Mouse (Mus musculus) lung, embryonic 14.5 days (tissue): Measurements from ENCODE around the gene Kcnn3. TPM values are rescaled to one million over a fixed set of nuclear protein-coding genes. Genes with fewer than 3 reads are reported as not detected.

Source experiments
- ATAC-seq: fragments of 200-750 bp; cut with Nextera tagmentation; 2 replicates; pipeline ENCODE4 v1.8.0; 2017; ENCODE audit warnings: mild to moderate bottlenecking, moderate TSS enrichment, moderate library complexity; ENCODE audit not compliant: insufficient read depth
- DNase-seq: peaks from one replicate; pipeline ENCODE4 v3.0.0-alpha.2; 2015
- H3K27ac ChIP-seq: fragments of 300-500 bp; sonication (generic); 2 replicates; pipeline ENCODE4 v1.5.1; 2014; ENCODE audit warnings: low read depth, mild to moderate bottlenecking, moderate library complexity
- H3K27me3 ChIP-seq: fragments of 300-500 bp; sonication (generic); 2 replicates; pipeline ENCODE4 v1.6.1; 2014; ENCODE audit warnings: low read length, control low read depth; ENCODE audit not compliant: insufficient read depth
- H3K36me3 ChIP-seq: fragments of 300-500 bp; sonication (generic); 2 replicates; pipeline ENCODE4 v1.6.1; 2014; ENCODE audit warnings: control low read depth; ENCODE audit not compliant: insufficient read depth
- H3K4me1 ChIP-seq: fragments of 300-500 bp; sonication (generic); 2 replicates; pipeline ENCODE4 v1.6.1; 2014; ENCODE audit warnings: antibody characterized with exemption, control low read depth; ENCODE audit not compliant: insufficient read depth
- H3K4me2 ChIP-seq: fragments of 300-500 bp; sonication (generic); 2 replicates; pipeline ENCODE4 v1.6.1; 2014; ENCODE audit warnings: mild to moderate bottlenecking
- H3K4me3 ChIP-seq: fragments of 300-500 bp; sonication (generic); 2 replicates; pipeline ENCODE4 v1.5.1; 2014; ENCODE audit warnings: low read depth, low read length
- H3K9ac ChIP-seq: fragments of 300-500 bp; sonication (generic); 2 replicates; pipeline ENCODE4 v1.6.1; 2014
- H3K9me3 ChIP-seq: fragments of 300-500 bp; sonication (generic); 2 replicates; pipeline ENCODE4 v1.6.1; 2016; ENCODE audit warnings: low read depth, low read length, control low read depth
- CTCF ChIP-seq: IDR thresholded peaks from 2 replicates; pipeline ENCODE4 v1.5.1; 2016; ENCODE audit warnings: antibody characterized with exemption, low read depth
- WGBS: fragments of 180-500 bp; shearing (Covaris S2); extraction: QIAGEN DNeasy Blood & Tissue Kit; methylation state at CpG from one replicate; pipeline ENCODE4 v1.1.7; 2014; 5-methylcytosine and 5-hydroxymethylcytosine counted together
- polyA plus RNA-seq: library from polyadenylated mRNA; unstranded; fragments of >200 nt; fragmentation: Nextera tagmentation; extraction: Ambion mirVana; gene quantifications from 2 replicates; pipeline ENCODE4 v1.2.1, GENCODE M21; 2014

Kcnn3 gene
- polyA plus RNA-seq, 1 experiment from 2014 or later, result 1.0 TPM

DNA sequence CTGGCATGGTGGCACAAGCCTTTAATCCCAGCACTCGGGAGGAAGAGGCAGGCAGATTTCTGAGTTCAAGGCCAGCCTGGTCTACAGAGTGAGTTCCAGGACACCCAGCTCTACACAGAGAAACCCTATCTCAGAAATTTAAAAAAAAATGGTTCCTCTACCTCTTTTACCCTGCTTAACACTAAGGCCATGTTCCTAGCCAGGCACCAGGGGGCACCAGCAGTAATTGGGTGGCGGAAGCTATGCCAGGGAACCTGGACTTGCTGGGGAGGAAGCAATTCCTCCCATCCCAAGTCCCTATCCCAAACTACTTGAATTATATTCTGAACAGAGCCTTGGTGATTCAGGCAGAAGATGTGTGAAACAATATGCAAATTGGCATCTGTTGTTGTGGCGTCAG is 9.8 kb downstream of the Kcnn3 start:
- Histone ChIP-seq H3K27ac (no peak overlapping the region), H3K36me3 (no peaks in the 10 kb centered on the region), H3K4me1 (0 out of 2 replicates have a peak, but pooled peaks cover 2% of the 10 kb centered on the region), H3K4me3 (no peak overlapping the region), H3K9me3 (no peaks in the 10 kb centered on the region), H3K4me2 (no peak overlapping the region), H3K9ac (no peak overlapping the region), H3K27me3 (no peaks in the 10 kb centered on the region)
- WGBS, result 84% methylated on average over 3 of the region's 3 CpGs
- DNase-seq (no peak), ATAC-seq (no peak)
- peak; percentile 49 for TF ChIP-seq CTCF

GRCm38 (mm10) chr3:89534566-89535097 is 14.7 kb downstream of the Kcnn3 start:
- no peak overlapping the region for H3K27ac ChIP-seq
- H3K9me3 ChIP-seq, result no peaks in the 10 kb centered on the region
- no peaks in the 10 kb centered on the region for H3K27me3 ChIP-seq
- DNase-seq, result peak; percentile 77
- H3K4me2 ChIP-seq, result no peak overlapping the region
- no peaks in the 10 kb centered on the region for H3K36me3 ChIP-seq
- H3K4me3 ChIP-seq, result no peak overlapping the region
- H3K4me1 ChIP-seq, result 0 out of 2 replicates have a peak, but pooled peaks cover 4% of the 10 kb centered on the region
- peak; percentile 68 for ATAC-seq
- 30% methylated on average over 6 of the region's 6 CpGs for WGBS
- no peak overlapping the region for H3K9ac ChIP-seq
- no peak for TF ChIP-seq CTCF

GRCm38 (mm10) chr3:89535147-89535546 is 15.2 kb downstream of the Kcnn3 start:
- TF ChIP-seq CTCF, result no peak
- Histone ChIP-seq H3K27me3 (no peaks in the 10 kb centered on the region), H3K4me3 (no peak overlapping the region), H3K4me2 (no peak overlapping the region), H3K9ac (no peak overlapping the region), H3K27ac (no peak overlapping the region), H3K36me3 (no peaks in the 10 kb centered on the region), H3K9me3 (no peaks in the 10 kb centered on the region), H3K4me1 (0 out of 2 replicates have a peak, but pooled peaks cover 4% of the 10 kb centered on the region)
- DNase-seq (no peak), ATAC-seq (peak; percentile 38; the same call in 1 of the 2 replicates)
- WGBS, result 92% methylated on average over 2 of the region's 2 CpGs

GRCm38 (mm10) chr3:89539036-89539739 is 19.2 kb downstream of the Kcnn3 start:
- Histone ChIP-seq H3K9me3 (no peaks in the 10 kb centered on the region), H3K27me3 (no peaks in the 10 kb centered on the region), H3K4me3 (no peak overlapping the region), H3K27ac (no peak overlapping the region), H3K4me1 (0 out of 2 replicates have a peak, but pooled peaks cover 4% of the 10 kb centered on the region), H3K4me2 (no peak overlapping the region), H3K36me3 (no peaks in the 10 kb centered on the region), H3K9ac (no peak overlapping the region)
- ATAC-seq (no peak), DNase-seq (no peak)
- TF ChIP-seq CTCF, result no peak
- WGBS, result 74% methylated on average over 10 of the region's 10 CpGs

DNA sequence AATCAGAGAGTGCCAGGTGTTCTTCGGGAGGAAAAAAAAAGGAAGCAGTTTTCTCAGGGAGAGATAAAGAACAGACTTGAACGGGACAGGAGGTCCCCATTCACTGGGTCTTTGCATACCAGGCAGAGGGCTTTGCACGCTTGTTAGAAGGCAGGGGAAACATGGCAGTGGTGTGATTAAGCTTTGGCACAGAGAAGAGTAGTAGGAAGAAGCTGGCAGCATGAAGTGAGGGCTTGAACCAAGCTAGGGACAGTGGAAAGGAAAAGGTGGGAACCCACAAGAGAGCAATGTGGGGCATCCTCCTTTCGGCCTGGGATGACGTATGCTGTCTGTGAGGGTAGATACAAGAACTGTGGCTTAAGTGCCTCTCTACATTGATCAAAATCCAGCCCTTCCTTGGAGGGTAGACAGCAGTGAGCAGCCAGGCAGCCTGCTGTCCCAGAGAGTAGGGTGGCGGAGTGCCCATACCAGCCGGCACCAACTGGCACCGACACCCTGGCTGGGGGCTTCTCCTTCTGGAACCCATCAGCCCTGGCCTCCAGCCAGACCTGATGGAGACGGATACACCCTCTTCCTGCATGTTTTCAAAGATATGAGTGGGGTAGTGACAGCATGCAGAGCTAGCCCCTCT is 19.9 kb downstream of the Kcnn3 start:
- TF ChIP-seq CTCF, result no peak
- no peaks in the 10 kb centered on the region for H3K27me3 ChIP-seq
- 0 out of 2 replicates have a peak, but pooled peaks cover 4% of the 10 kb centered on the region for H3K4me1 ChIP-seq
- no peak for ATAC-seq
- H3K4me2 ChIP-seq, result no peak overlapping the region
- H3K27ac ChIP-seq, result no peak overlapping the region
- no peak overlapping the region for H3K9ac ChIP-seq
- H3K36me3 ChIP-seq, result no peaks in the 10 kb centered on the region
- H3K9me3 ChIP-seq, result no peaks in the 10 kb centered on the region
- H3K4me3 ChIP-seq, result no peak overlapping the region
- DNase-seq, result no peak
- 62% methylated on average over 9 of the region's 9 CpGs for WGBS

DNA sequence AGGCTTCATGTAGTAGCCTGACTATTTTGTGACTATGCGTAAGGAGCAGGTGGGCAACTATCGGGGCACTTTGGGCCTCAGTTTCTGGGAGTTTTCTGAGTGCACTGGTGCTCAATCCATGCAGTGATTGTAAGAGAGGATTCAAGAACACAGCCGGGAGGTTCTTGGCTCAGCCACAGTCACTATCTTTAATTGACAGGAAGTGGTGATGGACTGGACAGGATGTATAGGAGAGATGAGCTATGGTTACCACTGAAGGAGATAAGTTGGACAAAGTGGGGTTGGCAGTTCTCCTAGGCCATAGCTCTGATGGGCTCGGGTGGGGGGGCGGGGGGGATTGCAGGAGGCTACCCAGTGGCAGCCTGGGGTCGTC is 20.4 kb downstream of the Kcnn3 start:
- Histone ChIP-seq H3K27ac (no peak overlapping the region), H3K9ac (no peak overlapping the region), H3K4me3 (no peak overlapping the region), H3K4me2 (no peak overlapping the region), H3K4me1 (0 out of 2 replicates have a peak, but pooled peaks cover 2% of the 10 kb centered on the region), H3K27me3 (no peaks in the 10 kb centered on the region), H3K36me3 (no peaks in the 10 kb centered on the region), H3K9me3 (no peaks in the 10 kb centered on the region)
- 65% methylated on average over 6 of the region's 6 CpGs for WGBS
- no peak for DNase-seq
- TF ChIP-seq CTCF, result no peak
- ATAC-seq, result no peak

DNA sequence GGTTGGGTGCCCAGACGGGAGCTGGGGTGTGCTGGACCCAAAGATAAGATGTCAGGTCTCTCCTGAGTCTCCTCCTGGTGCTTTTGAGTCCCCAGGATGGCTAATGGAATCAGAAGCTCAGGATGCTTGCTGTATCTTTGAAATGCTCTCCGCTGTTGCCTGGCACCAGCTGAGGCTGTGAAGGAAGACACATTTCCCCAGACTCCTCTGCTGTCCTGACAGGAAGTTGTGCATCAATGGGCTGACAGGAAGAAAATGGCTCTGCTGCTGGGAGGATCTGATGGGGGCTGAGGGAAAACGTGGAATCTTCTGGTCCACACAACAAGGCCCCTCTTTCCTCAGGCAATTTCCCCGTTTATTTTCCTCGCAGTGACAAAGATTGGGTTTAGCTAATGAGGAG is 27.0 kb downstream of the Kcnn3 start:
- no peak for TF ChIP-seq CTCF
- Histone ChIP-seq H3K4me2 (no peak overlapping the region), H3K9me3 (no peaks in the 10 kb centered on the region), H3K9ac (no peak overlapping the region), H3K27ac (no peak overlapping the region), H3K4me1 (no peaks in the 10 kb centered on the region; the same call in 1 of the 2 replicates), H3K36me3 (no peaks in the 10 kb centered on the region), H3K4me3 (no peak overlapping the region), H3K27me3 (no peaks in the 10 kb centered on the region)
- ATAC-seq, result no peak
- DNase-seq, result peak; percentile 37
- WGBS, result 20% methylated on average over 5 of the region's 5 CpGs
